Mouse (Mus musculus): ENCODE results near the gene Tmprss5. TPM values are rescaled to one million over a fixed set of nuclear protein-coding genes. Genes with fewer than 3 reads are reported as not detected.
A peak's percentile ranks its signal among the peaks of the same experiment; 100 is the strongest.

The Tmprss5 gene
- polyA plus RNA-seq (2014; fragmentation: Nextera tagmentation; extraction: Ambion mirVana) = 1.2 and 1.3 TPM in 2 replicates

GRCm38 (mm10) chr9:49081107-49081506, at the start of gene Tmprss5:
Gene Tmprss5 (plus strand): TSS chr9:49081260.
- H3K4me2 ChIP-seq (ENCODE audit: low read length) = no peak within 1 kb of the TSS

GRCm38 (mm10) chr9:49034764-49035163, 46.3 kb upstream of the Tmprss5 start:
- Histone ChIP-seq H3K27me3 (replicated peaks; ENCODE audit: control insufficient read depth, insufficient read depth, low read length) (no peaks in the 10 kb centered on the region), H3K9me3 (ENCODE audit: control insufficient read depth, low read length) (no peaks in the 10 kb centered on the region), H3K36me3 (ENCODE audit: control insufficient read depth, insufficient read depth, low read length) (peaks cover 83% of the 10 kb centered on the region), H3K4me1 (replicated peaks; ENCODE audit: control insufficient read depth, insufficient read depth, low read length) (no peaks in the 10 kb centered on the region), H3K27ac (ENCODE audit: low read depth) (no peak overlapping the region), H3K4me2 (ENCODE audit: low read length) (no peak overlapping the region), H3K9ac (ENCODE audit: low read length) (no peak overlapping the region), H3K4me3 (ENCODE audit: low read depth, low read length) (no peak overlapping the region)
- no peak for ATAC-seq (replicated peaks; ENCODE audit: low FRiP score, low TSS enrichment, low read depth)
- DNase-seq (ENCODE audit: low spot score) = no peak
- 95% methylated on average over 4 of the region's 4 CpGs for WGBS

More at GRCm38 (mm10) chr9:49081107-49081506, at the start of gene Tmprss5:
- Histone ChIP-seq H3K9ac (ENCODE audit: low read length) (no peak within 1 kb of the TSS), H3K4me3 (ENCODE audit: low read depth, low read length) (no peak within 1 kb of the TSS), H3K9me3 (ENCODE audit: control insufficient read depth, low read length) (no peaks in the 10 kb centered on the region), H3K4me1 (replicated peaks; ENCODE audit: control insufficient read depth, insufficient read depth, low read length) (no peaks in the 10 kb centered on the region), H3K27ac (ENCODE audit: low read depth) (no peak within 1 kb of the TSS), H3K27me3 (replicated peaks; ENCODE audit: control insufficient read depth, insufficient read depth, low read length) (no peaks in the 10 kb centered on the region), H3K36me3 (ENCODE audit: control insufficient read depth, insufficient read depth, low read length) (peaks cover 36% of the 10 kb centered on the region)
- WGBS = 65% methylated on average over 5 of the region's 5 CpGs
- ATAC-seq (replicated peaks; ENCODE audit: low FRiP score, low TSS enrichment, low read depth) (no peak), DNase-seq (ENCODE audit: low spot score) (no peak)

- 0 out of 2 replicates have a peak, but pooled peaks cover 2% of the 10 kb centered on the region for H3K4me1 ChIP-seq (replicated peaks; ENCODE audit: control insufficient read depth, insufficient read depth, low read length)
- no peak overlapping the region for H3K4me3 ChIP-seq (ENCODE audit: low read depth, low read length)
- H3K27me3 ChIP-seq (replicated peaks; ENCODE audit: control insufficient read depth, insufficient read depth, low read length) = no peaks in the 10 kb centered on the region
- 73% methylated on average over 5 of the region's 5 CpGs for WGBS
- H3K36me3 ChIP-seq (ENCODE audit: control insufficient read depth, insufficient read depth, low read length) = no peaks in the 10 kb centered on the region
- no peak overlapping the region for H3K9ac ChIP-seq (ENCODE audit: low read length)
- DNase-seq (ENCODE audit: low spot score) (no peak), ATAC-seq (replicated peaks; ENCODE audit: low FRiP score, low TSS enrichment, low read depth) (no peak)
- no peak overlapping the region for H3K27ac ChIP-seq (ENCODE audit: low read depth)
- no peaks in the 10 kb centered on the region for H3K9me3 ChIP-seq (ENCODE audit: control insufficient read depth, low read length)
- no peak overlapping the region for H3K4me2 ChIP-seq (ENCODE audit: low read length)
Measured at GRCm38 (mm10) chr9:49050901-49051300, 30.2 kb upstream of the Tmprss5 start.

GRCm38 (mm10) chr9:49051349-49051748, 29.7 kb upstream of the Tmprss5 start:
- peaks cover 4% of the 10 kb centered on the region; the same call in 1 of the 2 replicates for H3K4me1 ChIP-seq (replicated peaks; ENCODE audit: control insufficient read depth, insufficient read depth, low read length)
- peak; percentile 75 for DNase-seq (ENCODE audit: low spot score)
- WGBS = 13% methylated on average over 5 of the region's 5 CpGs

GRCm38 (mm10) chr9:49054028-49054427, 27.0 kb upstream of the Tmprss5 start:
- Histone ChIP-seq H3K27me3 (replicated peaks; ENCODE audit: control insufficient read depth, insufficient read depth, low read length) (no peaks in the 10 kb centered on the region), H3K27ac (ENCODE audit: low read depth) (no peak overlapping the region), H3K9ac (ENCODE audit: low read length) (no peak overlapping the region), H3K36me3 (ENCODE audit: control insufficient read depth, insufficient read depth, low read length) (peaks cover 13% of the 10 kb centered on the region), H3K4me2 (ENCODE audit: low read length) (no peak overlapping the region), H3K4me3 (ENCODE audit: low read depth, low read length) (no peak overlapping the region), H3K4me1 (replicated peaks; ENCODE audit: control insufficient read depth, insufficient read depth, low read length) (peaks cover 5% of the 10 kb centered on the region; the same call in 1 of the 2 replicates), H3K9me3 (ENCODE audit: control insufficient read depth, low read length) (no peaks in the 10 kb centered on the region)
- WGBS = 68% methylated on average over 3 of the region's 3 CpGs
- ATAC-seq (replicated peaks; ENCODE audit: low FRiP score, low TSS enrichment, low read depth) = no peak
- DNase-seq (ENCODE audit: low spot score) = no peak

More at GRCm38 (mm10) chr9:49051349-49051748, 29.7 kb upstream of the Tmprss5 start:
- no peak overlapping the region for H3K9ac ChIP-seq (ENCODE audit: low read length)
- H3K27ac ChIP-seq (ENCODE audit: low read depth) = no peak overlapping the region
- no peaks in the 10 kb centered on the region for H3K9me3 ChIP-seq (ENCODE audit: control insufficient read depth, low read length)
- H3K4me3 ChIP-seq (ENCODE audit: low read depth, low read length) = no peak overlapping the region
- H3K36me3 ChIP-seq (ENCODE audit: control insufficient read depth, insufficient read depth, low read length) = no peaks in the 10 kb centered on the region
- no peaks in the 10 kb centered on the region for H3K27me3 ChIP-seq (replicated peaks; ENCODE audit: control insufficient read depth, insufficient read depth, low read length)
- no peak overlapping the region for H3K4me2 ChIP-seq (ENCODE audit: low read length)
- ATAC-seq (replicated peaks; ENCODE audit: low FRiP score, low TSS enrichment, low read depth) = no peak

GRCm38 (mm10) chr9:49055333-49056205, 25.5 kb upstream of the Tmprss5 start, which contains the start of gene Zw10:
Gene Zw10 (plus strand): TSS chr9:49055613.
- peaks cover 5% of the 10 kb centered on the region; the same call in 1 of the 2 replicates for H3K4me1 ChIP-seq (replicated peaks; ENCODE audit: control insufficient read depth, insufficient read depth, low read length)
- H3K9me3 ChIP-seq (ENCODE audit: control insufficient read depth, low read length) = no peaks in the 10 kb centered on the region
- under 1% methylated on average over 53 of the region's 53 CpGs for WGBS
- DNase-seq (ENCODE audit: low spot score) = peak; percentile 95
- peak within 1 kb of the TSS; percentile 95 for H3K4me3 ChIP-seq (ENCODE audit: low read depth, low read length)
- peak within 1 kb of the TSS; percentile 57; the same call in 1 of the 2 replicates for H3K27ac ChIP-seq (ENCODE audit: low read depth)
- H3K36me3 ChIP-seq (ENCODE audit: control insufficient read depth, insufficient read depth, low read length) = peaks cover 23% of the 10 kb centered on the region
- peak; percentile 98 for ATAC-seq (replicated peaks; ENCODE audit: low FRiP score, low TSS enrichment, low read depth)
- no peaks in the 10 kb centered on the region for H3K27me3 ChIP-seq (replicated peaks; ENCODE audit: control insufficient read depth, insufficient read depth, low read length)
- peak within 1 kb of the TSS; percentile 72 for H3K9ac ChIP-seq (ENCODE audit: low read length)
- H3K4me2 ChIP-seq (ENCODE audit: low read length) = peak within 1 kb of the TSS; percentile 74

GRCm38 (mm10) chr9:49076847-49077246, 4.2 kb upstream of the Tmprss5 start:
- H3K27me3 ChIP-seq (replicated peaks; ENCODE audit: control insufficient read depth, insufficient read depth, low read length) = no peaks in the 10 kb centered on the region
- DNase-seq (ENCODE audit: low spot score) = no peak
- H3K4me3 ChIP-seq (ENCODE audit: low read depth, low read length) = no peak overlapping the region
- no peak overlapping the region for H3K9ac ChIP-seq (ENCODE audit: low read length)
- no peaks in the 10 kb centered on the region for H3K4me1 ChIP-seq (replicated peaks; ENCODE audit: control insufficient read depth, insufficient read depth, low read length)
- WGBS = 92% methylated on average over 3 of the region's 3 CpGs
- H3K4me2 ChIP-seq (ENCODE audit: low read length) = no peak overlapping the region
- no peak for ATAC-seq (replicated peaks; ENCODE audit: low FRiP score, low TSS enrichment, low read depth)
- peaks cover 68% of the 10 kb centered on the region for H3K36me3 ChIP-seq (ENCODE audit: control insufficient read depth, insufficient read depth, low read length)
- no peaks in the 10 kb centered on the region for H3K9me3 ChIP-seq (ENCODE audit: control insufficient read depth, low read length)
- no peak overlapping the region for H3K27ac ChIP-seq (ENCODE audit: low read depth)

GRCm38 (mm10) chr9:49081561-49081960, 501 bp downstream of the Tmprss5 start:
- 13% methylated on average over 4 of the region's 4 CpGs for WGBS
- no peaks in the 10 kb centered on the region for H3K27me3 ChIP-seq (replicated peaks; ENCODE audit: control insufficient read depth, insufficient read depth, low read length)
- no peak overlapping the region for H3K4me3 ChIP-seq (ENCODE audit: low read depth, low read length)
- DNase-seq (ENCODE audit: low spot score) = peak; percentile 84
- no peaks in the 10 kb centered on the region for H3K9me3 ChIP-seq (ENCODE audit: control insufficient read depth, low read length)
- no peaks in the 10 kb centered on the region for H3K4me1 ChIP-seq (replicated peaks; ENCODE audit: control insufficient read depth, insufficient read depth, low read length)
- ATAC-seq (replicated peaks; ENCODE audit: low FRiP score, low TSS enrichment, low read depth) = no peak
- H3K9ac ChIP-seq (ENCODE audit: low read length) = no peak overlapping the region
- no peak overlapping the region for H3K27ac ChIP-seq (ENCODE audit: low read depth)
- H3K36me3 ChIP-seq (ENCODE audit: control insufficient read depth, insufficient read depth, low read length) = peaks cover 36% of the 10 kb centered on the region
- no peak overlapping the region for H3K4me2 ChIP-seq (ENCODE audit: low read length)
